Mouse (Mus musculus): ENCODE measurements around the gene Sgsm2. TPM values are rescaled to one million over a fixed set of nuclear protein-coding genes. Genes with fewer than 3 reads are reported as not detected.
"Not testable (repeated sequence)": the region's sequence is repeated elsewhere in the genome, so short reads cannot be mapped to it uniquely, and the experiment has no call there.

The Sgsm2 gene
- total RNA-seq, 2 experiments from 2014 or later = 10.5 to 12.0 TPM

DNA sequence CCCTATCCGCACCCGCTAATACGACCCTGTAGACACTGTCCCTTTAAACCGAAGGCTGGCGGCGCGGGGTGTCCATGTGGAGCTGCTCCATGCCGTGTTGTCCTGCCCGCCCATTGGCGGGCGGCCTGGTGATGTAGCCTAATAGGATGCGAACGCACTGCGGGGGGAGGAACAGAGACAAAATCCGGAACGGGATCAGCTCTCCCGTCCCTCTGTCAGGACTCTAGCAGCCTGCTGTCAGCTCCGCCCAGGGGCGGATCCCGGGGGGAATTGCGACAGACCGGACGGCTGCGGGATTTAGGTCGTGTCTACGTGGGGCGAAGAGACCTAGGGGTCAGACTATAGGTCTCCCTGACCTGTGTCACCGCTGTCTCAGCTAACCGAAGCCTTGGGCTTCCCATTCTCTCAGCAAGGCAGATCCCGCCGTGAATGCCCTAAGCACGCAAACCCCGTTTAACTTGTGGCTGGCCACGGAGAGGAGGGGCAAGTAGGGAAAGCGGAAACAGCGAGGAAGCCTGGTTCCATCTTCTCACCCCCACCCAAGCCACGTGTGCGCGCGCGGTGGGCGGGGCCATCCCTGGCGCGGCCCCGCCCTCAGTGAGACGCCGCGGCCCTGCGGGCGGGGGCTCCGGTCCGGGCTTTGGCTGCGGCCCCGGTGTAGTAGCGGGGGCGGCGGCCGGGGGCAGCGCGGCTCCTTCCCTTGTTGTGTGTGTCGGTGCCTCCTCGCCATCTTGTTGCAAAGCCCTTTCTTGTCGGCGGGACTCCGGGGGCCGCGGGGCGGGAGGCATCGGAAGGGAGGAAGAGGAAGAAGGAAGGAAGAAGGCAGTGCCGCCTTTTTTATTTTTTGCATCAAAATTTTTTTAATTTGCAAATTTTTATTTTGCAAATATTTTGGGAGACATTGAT, 66.4 kb downstream of the Sgsm2 start, which contains the start of gene Mnt:
TSS of gene Mnt (plus strand) at position 665 of the 906 bp plus-strand sequence.
- peak; percentile 94 to 98 for DNase-seq (ENCODE audit: low spot score in 2 of 2)

DNA sequence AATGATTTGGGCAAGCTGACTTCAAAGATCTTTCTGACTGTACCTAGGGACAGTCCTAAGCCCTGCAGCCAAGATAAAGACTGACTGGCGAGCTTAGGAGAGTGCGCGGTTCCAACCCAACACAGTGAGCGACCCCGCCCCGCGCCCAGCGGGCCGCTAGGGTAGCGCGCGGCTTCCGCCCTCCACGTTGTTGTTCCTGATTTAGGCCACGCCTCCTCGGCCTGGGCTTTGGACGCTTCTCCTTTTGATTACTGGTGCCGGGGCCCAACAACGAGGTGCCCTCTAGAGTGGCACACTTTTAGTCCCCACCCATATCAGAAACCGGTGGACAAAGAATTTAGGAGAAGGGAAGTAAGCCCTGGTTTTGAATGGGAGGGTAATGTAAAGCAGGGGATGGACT, 67.0 kb downstream of the Sgsm2 start:
- DNase-seq (ENCODE audit: low spot score in 2 of 2) = peak; percentile 76 to 86

DNA sequence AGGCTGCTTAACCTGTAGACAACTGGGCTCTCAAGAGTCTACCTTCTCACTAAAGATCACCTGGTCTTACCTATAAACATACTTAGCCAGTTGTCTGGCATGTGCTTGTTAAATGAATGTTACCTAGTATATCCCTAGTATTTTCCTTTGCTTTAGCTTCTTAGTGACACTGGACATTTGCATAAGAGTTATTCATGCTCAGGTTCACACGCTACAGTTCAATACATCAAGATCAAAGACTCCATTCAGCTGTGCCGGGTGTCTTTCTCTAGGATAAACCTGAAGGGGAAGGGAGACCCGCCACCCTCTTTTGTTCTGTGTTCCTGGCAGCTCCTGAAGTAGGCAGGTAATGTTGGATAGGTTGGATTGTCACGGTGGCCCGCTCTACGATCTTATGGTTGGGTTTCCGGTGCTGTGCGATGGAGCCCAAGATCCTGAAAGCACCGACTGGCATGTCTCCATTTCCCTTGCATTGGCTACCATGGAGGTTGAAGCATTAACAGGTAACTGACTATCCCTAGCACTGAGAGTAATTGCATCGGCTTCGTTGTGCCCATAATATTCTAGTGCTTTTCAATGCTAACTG, 67.8 kb downstream of the Sgsm2 start:
- no peak for DNase-seq (ENCODE audit: low spot score in 2 of 2)

DNA sequence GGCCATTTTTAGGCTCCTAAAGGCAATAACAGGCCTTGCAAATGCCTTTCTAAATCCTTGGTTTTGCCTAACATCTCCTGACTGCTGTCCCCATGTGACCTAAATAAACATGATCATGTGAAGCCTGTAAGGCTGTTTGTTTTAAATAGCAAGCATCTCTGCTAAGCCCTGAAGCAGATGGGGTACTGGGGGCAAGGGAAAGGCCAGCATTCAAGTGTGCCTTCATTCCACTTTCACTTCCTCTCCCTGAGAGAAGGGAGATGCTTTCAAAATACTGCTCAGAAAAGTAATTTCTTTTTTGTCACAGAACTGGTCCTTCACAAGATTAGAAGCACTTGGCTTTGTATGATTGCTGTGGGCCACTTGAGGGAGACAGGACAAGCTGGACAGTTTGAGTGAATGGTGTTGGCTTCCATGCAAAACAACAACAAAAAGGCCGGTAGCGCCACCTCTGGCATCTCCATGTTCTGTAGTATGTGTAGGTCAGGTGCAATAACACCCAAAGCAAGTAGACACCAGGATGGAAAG, 68.4 kb downstream of the Sgsm2 start:
- DNase-seq (ENCODE audit: low spot score in 2 of 2) = no peak

DNA sequence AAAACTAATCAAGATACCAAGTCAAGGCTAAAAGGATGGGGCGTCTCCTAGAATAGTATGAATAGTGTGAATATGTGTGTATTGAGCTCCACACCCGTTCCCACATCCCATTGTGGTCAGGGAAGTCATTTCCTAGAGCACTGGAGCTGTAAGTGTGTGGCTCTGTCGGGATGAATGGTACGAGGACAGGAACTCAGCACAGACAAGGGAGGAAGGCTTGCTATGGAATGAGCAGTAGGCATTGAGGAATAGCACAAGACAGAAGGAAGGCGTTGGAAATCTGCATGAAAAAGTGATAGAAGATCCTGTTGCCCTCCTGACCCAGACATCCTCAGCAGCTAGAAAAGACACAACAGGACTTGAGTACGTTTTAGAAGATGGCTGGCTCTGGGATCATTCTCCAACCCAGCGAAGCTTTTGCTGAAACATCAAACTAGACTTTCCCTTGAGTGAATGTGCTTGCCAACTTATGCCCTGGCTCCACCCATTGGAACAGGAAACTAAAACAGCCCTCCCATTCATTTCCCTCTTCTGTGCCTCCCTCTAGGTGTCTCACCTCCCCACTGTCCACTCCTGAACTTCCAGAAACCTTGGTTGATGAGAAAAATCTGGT, 69.0 kb downstream of the Sgsm2 start:
- no peak for DNase-seq (ENCODE audit: low spot score in 2 of 2)

DNA sequence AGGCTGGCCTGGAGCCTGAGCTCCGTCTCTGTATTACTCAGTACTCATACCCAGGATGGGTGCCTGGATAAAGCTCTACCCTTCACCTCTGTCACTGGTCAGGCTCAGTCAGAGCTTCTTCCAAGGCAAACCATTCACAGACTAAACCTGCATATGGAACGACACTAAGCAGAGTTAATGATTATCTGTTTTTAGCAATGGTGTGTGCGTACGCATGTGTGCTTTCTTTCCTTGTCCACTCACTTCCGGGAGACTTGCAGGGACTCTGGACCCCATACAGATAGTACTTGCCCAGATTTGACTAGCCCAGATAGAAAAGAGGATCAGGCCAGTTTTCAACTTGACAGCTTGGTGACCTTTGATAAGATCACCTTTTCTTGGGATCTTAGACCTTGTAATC, 70.2 kb downstream of the Sgsm2 start:
- no peak for DNase-seq (ENCODE audit: low spot score in 2 of 2)

DNA sequence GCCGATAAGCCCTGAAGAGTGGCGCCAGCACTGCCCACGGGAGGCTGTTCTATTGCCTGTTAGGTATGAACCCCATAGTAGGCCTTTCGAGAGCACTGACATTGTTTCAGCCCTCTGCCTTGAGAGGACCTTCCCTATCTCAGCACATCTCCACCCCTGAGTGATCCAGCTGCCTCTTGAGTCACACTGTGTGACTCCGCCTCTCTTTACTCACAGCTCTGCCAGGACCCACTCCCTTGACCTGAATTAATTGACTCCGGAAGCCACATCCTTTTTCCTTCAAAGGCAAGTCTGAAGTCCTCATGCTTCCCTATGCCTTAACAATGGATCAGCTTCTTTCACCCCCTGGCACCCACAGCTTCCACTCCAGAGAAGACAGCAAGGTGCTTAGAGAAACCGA, 70.7 kb downstream of the Sgsm2 start:
- peak in 1 of 2 experiments; percentile 9 for DNase-seq (ENCODE audit: low spot score in 2 of 2)

DNA sequence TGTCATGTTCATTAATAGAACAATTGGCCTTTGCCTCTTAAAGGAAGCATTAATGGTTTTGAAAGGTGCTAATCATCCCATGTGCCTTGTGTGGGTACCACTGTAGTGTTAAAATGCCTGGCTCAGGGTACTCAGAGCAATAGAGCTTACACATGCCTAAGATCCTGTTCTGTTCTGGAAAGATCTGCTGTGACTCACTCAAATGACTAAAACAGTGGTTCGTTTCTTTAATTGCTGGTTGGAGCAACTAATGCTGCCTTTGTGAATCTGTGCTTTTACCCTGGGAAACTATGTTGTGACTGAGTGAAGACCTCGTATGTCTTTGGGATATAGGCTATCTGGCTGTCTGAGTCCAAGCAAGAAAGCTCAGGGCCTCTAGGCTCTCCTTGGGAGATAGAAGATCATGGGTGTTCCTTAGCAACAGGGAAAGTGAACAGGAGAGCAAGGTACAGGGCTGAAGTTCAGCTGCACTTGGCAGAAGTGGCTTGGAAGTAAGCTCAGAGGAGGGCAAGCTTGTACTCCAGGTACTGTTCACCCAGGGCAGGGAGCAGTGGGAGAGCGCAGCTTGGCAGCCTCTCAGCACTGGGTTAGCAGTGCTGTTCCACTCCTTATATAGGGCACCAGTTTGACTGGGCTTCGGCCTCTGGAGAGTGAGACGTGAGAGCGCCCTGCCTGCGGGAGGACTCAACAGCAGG, 74.0 kb downstream of the Sgsm2 start:
- DNase-seq (ENCODE audit: low spot score in 2 of 2) = no peak

DNA sequence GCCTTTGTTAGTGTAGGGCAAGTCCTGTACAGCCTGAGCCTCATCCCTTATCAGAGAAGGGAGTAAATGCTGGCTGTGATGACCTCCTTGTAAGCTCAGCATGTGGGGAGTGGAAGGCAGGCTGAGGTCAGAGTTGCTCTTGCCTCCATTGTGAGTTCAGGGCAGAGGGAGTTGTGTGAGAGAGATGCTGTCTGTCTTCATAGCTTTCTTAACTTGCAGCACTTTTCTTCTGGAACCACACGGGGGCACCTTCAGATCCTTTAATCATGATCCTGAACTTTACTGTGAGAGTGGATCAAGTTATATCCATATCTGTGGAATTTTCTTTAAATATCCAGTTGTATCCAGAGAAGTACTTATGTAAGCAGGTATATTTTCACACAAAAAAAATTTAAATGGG, 75.4 kb downstream of the Sgsm2 start:
- DNase-seq (ENCODE audit: low spot score in 2 of 2) = no peak

DNA sequence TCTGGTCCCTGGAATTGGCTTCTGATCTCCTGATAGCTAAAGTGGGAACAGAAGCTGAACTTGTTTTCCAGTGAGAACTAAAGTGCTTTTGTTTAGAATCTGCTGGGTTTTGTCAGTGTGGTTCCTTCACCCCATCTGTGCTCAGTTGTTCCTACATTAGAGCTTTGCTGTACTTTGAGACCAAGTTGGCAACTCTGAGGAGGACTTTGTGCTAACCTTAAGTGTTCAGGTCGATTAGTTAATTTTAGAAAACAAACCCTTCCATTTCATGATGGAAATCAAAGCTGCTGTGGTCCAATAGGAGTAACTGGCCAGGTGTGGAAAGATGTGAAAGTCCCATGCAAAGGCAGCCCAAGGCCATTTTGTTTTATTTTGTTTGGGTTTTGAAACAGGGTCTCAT, 75.9 kb downstream of the Sgsm2 start:
- no peak for DNase-seq (ENCODE audit: low spot score in 2 of 2)

DNA sequence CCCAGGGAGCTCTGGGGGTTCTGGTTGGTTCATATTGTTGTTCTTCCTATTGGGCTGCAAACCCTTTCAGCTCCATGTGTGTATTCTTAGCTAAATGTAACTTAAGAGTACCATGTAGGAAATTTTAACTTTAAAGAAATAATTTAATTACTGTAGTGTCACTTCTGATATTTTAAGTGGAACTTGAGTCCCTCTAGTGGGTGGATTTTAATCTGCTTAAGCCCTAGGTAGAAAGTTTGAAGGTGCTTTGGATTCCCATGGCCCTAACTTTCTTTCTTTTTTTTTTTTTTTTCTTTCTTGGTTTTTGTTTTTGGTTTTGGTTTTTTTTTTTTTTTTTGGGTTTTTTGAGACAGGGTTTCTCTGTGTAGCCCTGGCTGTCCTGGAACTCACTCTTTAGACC, 81.1 kb downstream of the Sgsm2 start:
- no peak for DNase-seq (ENCODE audit: low spot score in 2 of 2)

DNA sequence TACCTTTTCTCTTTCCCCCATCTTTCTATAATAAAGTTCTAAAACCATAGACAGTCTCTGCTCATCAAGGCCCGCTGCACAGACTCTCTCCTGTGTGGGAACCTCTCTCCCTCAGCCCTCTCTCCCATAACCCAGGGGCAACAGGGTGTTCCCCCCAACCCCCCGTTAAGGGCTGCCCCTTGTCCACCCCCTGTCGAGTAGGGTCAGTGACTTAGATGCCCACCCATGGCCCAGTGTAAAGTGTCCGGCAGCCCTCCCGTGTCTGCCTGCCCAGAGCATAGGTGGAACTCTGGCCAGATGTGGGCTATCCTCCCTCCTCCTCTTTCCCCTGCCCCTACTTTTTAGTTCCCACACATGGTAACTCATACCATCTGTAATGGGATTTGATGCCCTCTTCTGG, 85.3 kb downstream of the Sgsm2 start:
- no peak for DNase-seq (ENCODE audit: low spot score in 2 of 2)

DNA sequence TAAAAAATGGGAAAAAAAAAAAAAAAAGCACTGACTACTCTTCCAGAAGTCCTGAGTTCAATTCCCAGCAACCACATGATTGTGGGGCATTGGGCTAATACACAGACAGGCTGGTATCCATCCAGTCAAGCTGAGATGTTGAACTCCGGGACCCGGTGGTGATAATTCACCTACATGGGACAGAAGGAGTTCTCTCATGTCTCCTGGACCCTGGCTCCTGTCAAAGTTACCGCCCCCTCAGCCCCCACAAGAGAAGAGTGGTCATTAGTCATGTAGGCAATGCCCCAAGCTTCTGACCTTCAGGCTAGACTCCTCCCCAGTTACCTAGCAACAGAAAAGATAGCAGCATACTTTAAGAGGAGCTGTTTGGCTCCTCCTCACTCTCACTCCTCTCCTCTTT, 85.8 kb downstream of the Sgsm2 start:
- DNase-seq (ENCODE audit: low spot score in 2 of 2) = not testable (repeated sequence)

DNA sequence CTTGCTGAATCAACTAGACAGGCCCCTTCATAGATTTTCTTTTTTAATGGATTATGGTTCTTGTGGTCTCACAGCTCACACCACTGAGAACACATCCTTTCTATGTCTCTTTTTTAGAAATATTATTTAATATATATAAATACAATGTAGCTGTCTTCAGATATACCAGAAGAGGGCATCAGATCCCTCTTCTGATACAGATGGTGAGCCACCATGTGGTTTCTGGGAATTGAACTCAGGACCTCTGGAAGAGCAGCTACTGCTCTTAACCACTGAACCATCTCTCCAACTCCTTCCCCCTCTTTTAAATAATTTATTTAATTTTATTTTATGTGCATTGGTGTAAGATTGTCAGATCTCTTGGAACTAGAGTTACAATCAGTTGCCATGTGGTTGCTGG, 86.7 kb downstream of the Sgsm2 start:
- no peak for DNase-seq (ENCODE audit: low spot score in 2 of 2)

DNA sequence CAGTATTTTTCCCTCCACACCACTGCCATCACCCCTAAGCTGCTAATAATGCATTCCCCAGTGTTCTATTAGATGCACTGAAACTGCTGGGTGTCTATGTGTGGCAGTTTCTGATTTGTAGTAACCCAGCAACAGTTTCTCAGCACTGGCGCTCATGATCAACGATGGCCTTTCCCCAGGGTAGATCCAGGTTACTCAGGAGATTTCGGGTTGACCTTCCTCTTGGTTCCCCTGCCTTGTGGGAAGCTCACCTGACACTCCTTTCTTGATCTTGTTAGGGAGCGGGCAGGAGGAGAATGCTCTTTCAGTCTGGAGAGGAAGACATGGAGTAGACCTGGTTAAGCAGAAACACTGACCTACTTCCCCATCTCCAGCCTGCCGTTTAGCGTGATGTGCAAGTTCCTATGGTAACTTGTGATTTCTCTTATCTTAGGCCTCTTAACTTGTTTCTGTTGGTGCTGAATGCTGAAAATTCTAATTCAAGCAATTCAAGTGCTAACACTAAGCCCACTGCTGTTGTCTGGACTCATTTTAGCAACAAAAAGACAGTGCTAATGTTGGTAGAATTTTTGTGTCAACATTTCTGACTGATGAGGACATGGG, 88.5 kb downstream of the Sgsm2 start:
- no peak for DNase-seq (ENCODE audit: low spot score in 2 of 2)

DNA sequence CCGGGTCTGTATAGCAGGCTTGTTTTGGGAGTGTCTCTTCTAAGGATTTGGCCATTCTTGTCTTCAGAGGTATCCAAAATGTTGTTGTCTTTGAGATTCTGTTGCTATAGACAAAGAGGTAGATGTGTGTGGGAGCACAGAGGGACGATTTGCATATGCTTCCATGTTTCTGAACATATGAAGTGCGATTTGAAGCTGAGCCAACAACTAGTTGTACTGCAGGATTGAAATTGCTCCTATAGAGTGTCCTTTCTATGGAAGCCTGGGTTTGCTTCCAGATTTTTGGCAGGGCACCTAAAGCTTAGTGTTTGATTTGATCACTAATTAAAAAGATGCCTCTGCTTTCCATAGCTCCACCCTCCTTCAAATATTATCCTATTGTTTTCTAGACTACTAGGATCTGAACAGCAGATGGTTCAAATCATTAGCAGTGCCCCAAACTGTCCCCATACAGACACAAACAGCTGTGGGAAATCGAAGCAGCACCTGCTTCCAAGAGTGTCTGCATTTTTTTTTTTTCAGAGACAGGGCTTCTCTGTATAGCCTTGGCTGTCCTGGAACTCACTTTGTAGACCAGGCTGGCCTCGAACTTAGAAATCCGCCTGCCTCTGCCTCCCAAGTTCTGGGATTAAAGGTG, 89.5 kb downstream of the Sgsm2 start:
- no peak for DNase-seq (ENCODE audit: low spot score in 2 of 2)

DNA sequence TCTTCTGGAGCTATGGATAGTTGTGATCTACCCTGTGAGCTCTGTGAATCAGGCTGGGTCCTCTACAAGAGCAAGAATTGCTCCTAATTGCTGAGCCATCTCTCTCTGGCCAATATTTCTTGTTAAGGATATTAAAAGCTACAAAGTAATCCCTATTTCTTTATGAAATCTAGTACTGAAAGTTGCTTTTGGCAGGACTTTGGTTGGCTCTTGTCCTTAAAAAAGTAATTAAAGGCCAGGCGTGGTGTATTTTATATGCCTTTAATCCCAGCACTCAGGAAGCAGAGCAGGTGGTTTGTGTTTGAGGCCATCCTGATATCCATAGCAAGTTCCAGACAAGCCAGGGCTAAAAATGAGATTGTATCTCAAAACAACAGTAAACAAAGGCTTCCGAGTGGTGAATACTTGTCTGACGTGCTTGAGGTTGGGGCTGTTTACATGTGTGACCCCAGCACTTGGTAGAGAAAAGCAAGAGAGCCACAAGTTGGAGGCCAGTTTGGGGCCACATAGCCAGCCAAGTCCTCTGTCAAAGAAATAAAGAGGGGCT, 92.7 kb downstream of the Sgsm2 start:
- DNase-seq (ENCODE audit: low spot score in 2 of 2) = no peak

DNA sequence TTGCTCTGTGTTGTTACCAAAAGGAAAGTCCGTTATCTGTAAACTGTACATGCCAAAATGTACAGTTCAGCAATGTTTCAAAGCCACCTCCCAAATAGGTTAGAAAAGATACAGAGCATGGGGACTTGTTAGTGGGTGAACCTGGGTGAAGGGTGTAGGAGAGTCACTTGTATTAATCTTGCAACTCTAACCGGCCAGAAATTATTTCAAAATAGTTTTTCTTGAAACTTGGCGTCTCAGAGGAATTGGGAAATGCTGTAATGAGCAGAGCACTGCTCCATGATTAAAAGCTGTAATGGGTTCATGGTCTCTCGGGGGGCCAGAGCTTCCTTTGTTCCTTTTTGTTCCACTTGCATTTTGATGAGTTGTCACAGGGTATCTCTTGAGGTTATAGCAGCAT, 96.2 kb downstream of the Sgsm2 start:
- DNase-seq (ENCODE audit: low spot score in 2 of 2) = no peak
